9 mouse cellular contexts compared by ENCODE assay signal in the genomic region with DNA sequence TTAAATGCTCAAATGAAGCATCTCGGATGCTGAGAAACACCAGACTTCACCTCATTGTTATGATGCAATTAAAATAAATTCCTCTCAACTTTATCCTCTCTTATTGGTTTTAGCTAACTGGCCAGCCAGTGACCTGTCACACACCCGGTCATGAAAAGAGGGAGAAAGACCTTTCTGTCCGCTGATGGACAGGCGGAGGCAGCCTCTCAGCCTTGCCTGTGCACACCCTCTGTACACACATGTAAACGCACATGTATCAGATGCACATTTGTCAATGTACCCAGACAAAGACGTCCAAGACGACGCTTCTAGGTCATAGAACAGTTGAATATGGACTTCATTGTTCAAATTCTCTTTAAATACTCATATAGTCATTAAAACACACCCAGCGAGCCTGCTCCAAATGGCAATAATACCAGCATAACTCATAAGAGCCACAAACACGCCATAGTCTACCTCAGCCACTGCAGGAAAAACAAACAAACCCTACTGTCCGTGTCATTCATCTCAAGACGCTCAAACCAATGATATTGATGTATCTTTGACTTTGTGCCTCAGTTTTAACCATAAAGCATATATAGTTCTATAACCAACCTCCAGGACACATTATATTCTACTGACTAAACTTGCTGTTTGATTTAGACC. TPM values are rescaled to one million over a fixed set of nuclear protein-coding genes. Genes with fewer than 3 reads are reported as not detected.
A peak's percentile ranks its signal among the peaks of the same experiment; 100 is the strongest.
DNase-seq lines count a peak whose midpoint lies in the region; ATAC-seq and TF ChIP-seq lines count a peak whose summit lies in the region.
"Had no signal": no experiment of that assay in that cellular context is flagged by ENCODE, and none has a peak within 500 bp of the region (broad histone marks: within the 10 kb centered on the region; RNA-seq: fewer than 3 reads in every experiment).

No protein-coding gene starts in this region.

- no peaks in the 10 kb centered on the region for H3K9me3 ChIP-seq in hindbrain, embryonic 13.5 days
- H3K9me3 ChIP-seq in liver, embryonic 11.5 days (ENCODE audit: control insufficient read depth, low read length) = no peaks in the 10 kb centered on the region
- H3K9me3 ChIP-seq in stomach, postnatal 0 days (ENCODE audit: control insufficient read depth, low read length) = no peaks in the 10 kb centered on the region

- no peak overlapping the region for H3K27ac ChIP-seq in cortical plate, adult 2 months (ENCODE audit: insufficient read depth, low read length)
- peak overlapping the region; percentile 100 for H3K27ac ChIP-seq in hindbrain, embryonic 13.5 days
- H3K27ac ChIP-seq in liver, embryonic 11.5 days (ENCODE audit: low read depth, low read length) = peak overlapping the region; percentile 60
- no peak overlapping the region; the same call in 1 of the 2 replicates for H3K27ac ChIP-seq in stomach, postnatal 0 days (replicated peaks)
- H3K27ac ChIP-seq: macrophage had no signal

- peak overlapping the region; percentile 55 for H3K4me3 ChIP-seq in cortical plate, adult 2 months (ENCODE audit: insufficient read depth, low read length)
- H3K4me3 ChIP-seq in hindbrain, embryonic 13.5 days = peak overlapping the region; percentile 94
- H3K4me3 ChIP-seq in liver, embryonic 11.5 days (ENCODE audit: low read depth, low read length) = peak overlapping the region; percentile 71
- peak overlapping the region; percentile 62 for H3K4me3 ChIP-seq in stomach, postnatal 0 days (ENCODE audit: low read depth, low read length)

- no peak for ATAC-seq in hindbrain, embryonic 13.5 days (ENCODE audit: low FRiP score)
- ATAC-seq in liver, embryonic 11.5 days (replicated peaks; ENCODE audit: low FRiP score) = no peak
- no peak for ATAC-seq in stomach, postnatal 0 days (ENCODE audit: low FRiP score, low TSS enrichment)

- peaks cover 17% of the 10 kb centered on the region for H3K27me3 ChIP-seq in hindbrain, embryonic 13.5 days
- peaks cover 82% of the 10 kb centered on the region for H3K27me3 ChIP-seq in liver, embryonic 11.5 days (replicated peaks; ENCODE audit: control insufficient read depth, insufficient read depth, low read length)
- H3K27me3 ChIP-seq in stomach, postnatal 0 days (ENCODE audit: control insufficient read depth, insufficient read depth, low read length) = no peaks in the 10 kb centered on the region

- TF ChIP-seq EP300 in stomach, postnatal 0 days (optimal IDR thresholded peaks at IDR 0.05) = no peak

- no peak for TF ChIP-seq CTCF in cortical plate, adult 2 months (IDR thresholded peaks at IDR 0.05; ENCODE audit: extremely low read depth, insufficient read depth, low read length)
- no peak for TF ChIP-seq CTCF in stomach, postnatal 0 days (IDR thresholded peaks at IDR 0.05; ENCODE audit: low read depth)

- peak overlapping the region; percentile 83 for H3K4me2 ChIP-seq in hindbrain, embryonic 13.5 days
- H3K4me2 ChIP-seq in liver, embryonic 11.5 days = peak overlapping the region; percentile 68
- H3K4me2 ChIP-seq in stomach, postnatal 0 days (replicated peaks; ENCODE audit: low read depth) = peak overlapping the region; percentile 72

- DNase-seq in 3T3-L1 (ENCODE audit: low read depth, low spot score) = peak; percentile 33
- no peak for DNase-seq in liver, embryonic 11.5 days (ENCODE audit: low spot score)
- no peak for DNase-seq in stomach, postnatal 0 days (ENCODE audit: low spot score)
- DNase-seq in spleen, adult 18-20 months = no peak
- no peak for DNase-seq in yolk sac, embryonic 10.5 days (ENCODE audit: low spot score)
- no peak for DNase-seq in gastrocnemius, postnatal 4 days (ENCODE audit: low spot score in 2 of 2)

- H3K36me3 ChIP-seq in hindbrain, embryonic 13.5 days = 0 out of 2 replicates have a peak, but pooled peaks cover 3% of the 10 kb centered on the region
- no peaks in the 10 kb centered on the region for H3K36me3 ChIP-seq in liver, embryonic 11.5 days (ENCODE audit: control insufficient read depth, insufficient read depth, low read length)
- no peaks in the 10 kb centered on the region; the same call in 1 of the 2 replicates for H3K36me3 ChIP-seq in stomach, postnatal 0 days (ENCODE audit: control insufficient read depth, insufficient read depth, low read length)

- TF ChIP-seq POLR2A in cortical plate, adult 2 months (IDR thresholded peaks at IDR 0.05; ENCODE audit: extremely low read depth, insufficient read depth, low read length) = no peak

- 2% methylated on average over 12 of the region's 12 CpGs for WGBS in hindbrain, embryonic 13.5 days
- 6% methylated on average over 12 of the region's 12 CpGs for WGBS in liver, embryonic 11.5 days
- 23% methylated on average over 12 of the region's 12 CpGs for WGBS in stomach, postnatal 0 days

- peak overlapping the region; percentile 78 for H3K9ac ChIP-seq in hindbrain, embryonic 13.5 days
- H3K9ac ChIP-seq in liver, embryonic 11.5 days (ENCODE audit: low read depth, low read length) = peak overlapping the region; percentile 70; the same call in 1 of the 2 replicates
- H3K9ac ChIP-seq in stomach, postnatal 0 days (ENCODE audit: low read length) = peak overlapping the region; percentile 75

- H3K4me1 ChIP-seq in cortical plate, adult 2 months (ENCODE audit: control insufficient read depth, insufficient read depth, low read length) = no peaks in the 10 kb centered on the region
- H3K4me1 ChIP-seq in hindbrain, embryonic 13.5 days (replicated peaks) = peaks cover 21% of the 10 kb centered on the region
- H3K4me1 ChIP-seq in liver, embryonic 11.5 days (replicated peaks; ENCODE audit: control insufficient read depth, insufficient read depth, low read length) = no peaks in the 10 kb centered on the region
- H3K4me1 ChIP-seq in stomach, postnatal 0 days (replicated peaks; ENCODE audit: control insufficient read depth, insufficient read depth) = no peaks in the 10 kb centered on the region

RNA-seq across cellular contexts. Expression of gene Nr2f2, which starts 3.9 kb away (rescaled TPM):
- polyA plus RNA-seq in cortical plate, adult 2 months (2012; rRNA removed) = 13.8 and 21.2 TPM in 2 replicates
- 118 and 134 TPM in 2 replicates for polyA plus RNA-seq in hindbrain, embryonic 13.5 days (2015; fragmentation: Nextera tagmentation; extraction: Ambion mirVana)
- 49.6 and 49.7 TPM in 2 replicates for polyA plus RNA-seq in liver, embryonic 11.5 days (2014; fragmentation: Nextera tagmentation; extraction: Ambion mirVana)
- polyA plus RNA-seq in stomach, postnatal 0 days (2015; fragmentation: Nextera tagmentation; extraction: Ambion mirVana) = 52.8 and 53.9 TPM in 2 replicates
- total RNA-seq in gastrocnemius, postnatal 4 days (2021) = 10 to 100 TPM; 42.6 to 52.1 TPM
- polyA plus RNA-seq: macrophage had no signal

Comparison
In these comparisons a context has a peak if more than half of its experiments do, and no peak if none do; other contexts are left out.
1. H3K27ac ChIP-seq: peak in hindbrain, embryonic 13.5 days (single experiment) and liver, embryonic 11.5 days (single experiment); none in cortical plate, adult 2 months (single experiment) and stomach, postnatal 0 days (single experiment).
2. Peak in every context shown above with its lines, with median percentiles within 50 percentile points of each other: H3K4me3 ChIP-seq, H3K4me2 ChIP-seq and H3K9ac ChIP-seq.